Mouse (Mus musculus): ENCODE measurements around the gene Urgcp. TPM values are rescaled to one million over a fixed set of nuclear protein-coding genes. Genes with fewer than 3 reads are reported as not detected.

Urgcp gene
- polyA plus RNA-seq, 1 experiment from 2014 or later, result 34.4 TPM

GRCm38 (mm10) chr11:5799621-5800490, 37.7 kb upstream of the Urgcp start:
- Histone ChIP-seq H3K9me3 (replicated peaks; ENCODE audit: control insufficient read depth, low read length, poor library complexity, severe bottlenecking) (no peaks in the 10 kb centered on the region), H3K36me3 (ENCODE audit: control insufficient read depth, insufficient read depth, low read length) (peaks cover 40% of the 10 kb centered on the region)
- 86% methylated on average over 17 of the region's 17 CpGs for WGBS

GRCm38 (mm10) chr11:5797928-5798327, 35.8 kb upstream of the Urgcp start:
- 91% methylated on average over 5 of the region's 5 CpGs for WGBS
- Histone ChIP-seq H3K27me3 (ENCODE audit: control insufficient read depth, insufficient read depth, low read depth, low read length) (no peaks in the 10 kb centered on the region), H3K36me3 (ENCODE audit: control insufficient read depth, insufficient read depth, low read length) (peaks cover 48% of the 10 kb centered on the region), H3K4me3 (ENCODE audit: low read depth, low read length) (no peak overlapping the region), H3K27ac (ENCODE audit: low read length) (no peak overlapping the region), H3K4me2 (ENCODE audit: low read length) (no peak overlapping the region), H3K4me1 (ENCODE audit: control insufficient read depth, insufficient read depth, low read length) (no peaks in the 10 kb centered on the region), H3K9ac (ENCODE audit: low read depth, low read length) (no peak overlapping the region), H3K9me3 (replicated peaks; ENCODE audit: control insufficient read depth, low read length, poor library complexity, severe bottlenecking) (no peaks in the 10 kb centered on the region)
- ATAC-seq, result no peak

More at GRCm38 (mm10) chr11:5799621-5800490, 37.7 kb upstream of the Urgcp start:
- no peak overlapping the region for H3K9ac ChIP-seq (ENCODE audit: low read depth, low read length)
- H3K4me2 ChIP-seq (ENCODE audit: low read length), result no peak overlapping the region
- H3K4me1 ChIP-seq (ENCODE audit: control insufficient read depth, insufficient read depth, low read length), result no peaks in the 10 kb centered on the region
- H3K27me3 ChIP-seq (ENCODE audit: control insufficient read depth, insufficient read depth, low read depth, low read length), result no peaks in the 10 kb centered on the region
- H3K4me3 ChIP-seq (ENCODE audit: low read depth, low read length), result no peak overlapping the region
- ATAC-seq, result no peak
- H3K27ac ChIP-seq (ENCODE audit: low read length), result no peak overlapping the region

DNA sequence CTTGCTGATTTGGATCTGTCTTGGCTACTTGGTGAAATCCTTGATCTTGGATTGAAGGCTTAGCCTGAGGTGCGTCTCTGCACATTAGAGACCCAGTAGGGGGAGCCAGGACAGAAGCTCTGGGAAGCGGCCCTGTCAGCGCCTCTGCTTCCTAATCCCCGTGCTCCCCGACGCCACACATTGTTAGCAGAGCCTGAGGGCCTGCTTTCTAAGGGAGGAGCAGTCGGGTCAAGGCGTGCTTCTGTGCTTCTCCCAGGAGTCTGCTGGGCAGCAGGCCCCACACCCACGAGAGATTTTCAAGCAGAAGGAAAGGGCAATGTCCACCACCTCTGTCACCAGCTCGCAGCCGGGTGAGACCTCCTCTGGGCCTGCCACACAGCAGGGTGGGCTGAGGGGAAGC, 35.2 kb upstream of the Urgcp start:
- H3K36me3 ChIP-seq (ENCODE audit: control insufficient read depth, insufficient read depth, low read length), result peaks cover 54% of the 10 kb centered on the region
- no peak overlapping the region for H3K4me2 ChIP-seq (ENCODE audit: low read length)
- no peaks in the 10 kb centered on the region for H3K4me1 ChIP-seq (ENCODE audit: control insufficient read depth, insufficient read depth, low read length)
- H3K4me3 ChIP-seq (ENCODE audit: low read depth, low read length), result no peak overlapping the region
- no peaks in the 10 kb centered on the region for H3K27me3 ChIP-seq (ENCODE audit: control insufficient read depth, insufficient read depth, low read depth, low read length)
- H3K27ac ChIP-seq (ENCODE audit: low read length), result no peak overlapping the region
- no peak overlapping the region for H3K9ac ChIP-seq (ENCODE audit: low read depth, low read length)
- WGBS, result 66% methylated on average over 11 of the region's 11 CpGs
- no peak for ATAC-seq
- no peaks in the 10 kb centered on the region for H3K9me3 ChIP-seq (replicated peaks; ENCODE audit: control insufficient read depth, low read length, poor library complexity, severe bottlenecking)

DNA sequence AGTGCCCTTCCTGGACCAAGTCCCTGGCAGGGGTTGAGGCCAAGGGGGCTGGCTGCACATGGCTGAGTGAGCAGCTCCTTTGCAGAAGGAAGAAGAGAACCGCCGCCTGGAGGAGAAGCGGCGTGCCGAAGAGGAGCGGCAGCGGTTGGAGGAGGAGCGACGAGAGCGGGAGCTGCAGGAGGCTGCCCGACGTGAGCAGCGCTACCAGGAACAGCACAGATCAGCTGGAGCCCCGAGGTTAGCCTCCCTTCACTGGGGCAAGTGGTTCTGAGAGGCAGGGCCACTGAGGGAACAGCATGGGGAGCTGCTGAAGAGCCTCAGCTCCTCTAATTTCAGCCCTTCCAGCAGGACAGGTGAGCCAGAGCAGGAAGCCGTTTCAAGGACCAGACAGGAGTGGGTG, 34.8 kb upstream of the Urgcp start:
- Histone ChIP-seq H3K4me3 (ENCODE audit: low read depth, low read length) (no peak overlapping the region), H3K4me2 (ENCODE audit: low read length) (no peak overlapping the region), H3K36me3 (ENCODE audit: control insufficient read depth, insufficient read depth, low read length) (peaks cover 58% of the 10 kb centered on the region), H3K27me3 (ENCODE audit: control insufficient read depth, insufficient read depth, low read depth, low read length) (no peaks in the 10 kb centered on the region), H3K9ac (ENCODE audit: low read depth, low read length) (no peak overlapping the region), H3K27ac (ENCODE audit: low read length) (no peak overlapping the region), H3K4me1 (ENCODE audit: control insufficient read depth, insufficient read depth, low read length) (no peaks in the 10 kb centered on the region), H3K9me3 (replicated peaks; ENCODE audit: control insufficient read depth, low read length, poor library complexity, severe bottlenecking) (no peaks in the 10 kb centered on the region)
- 88% methylated on average over 15 of the region's 15 CpGs for WGBS
- no peak for ATAC-seq

DNA sequence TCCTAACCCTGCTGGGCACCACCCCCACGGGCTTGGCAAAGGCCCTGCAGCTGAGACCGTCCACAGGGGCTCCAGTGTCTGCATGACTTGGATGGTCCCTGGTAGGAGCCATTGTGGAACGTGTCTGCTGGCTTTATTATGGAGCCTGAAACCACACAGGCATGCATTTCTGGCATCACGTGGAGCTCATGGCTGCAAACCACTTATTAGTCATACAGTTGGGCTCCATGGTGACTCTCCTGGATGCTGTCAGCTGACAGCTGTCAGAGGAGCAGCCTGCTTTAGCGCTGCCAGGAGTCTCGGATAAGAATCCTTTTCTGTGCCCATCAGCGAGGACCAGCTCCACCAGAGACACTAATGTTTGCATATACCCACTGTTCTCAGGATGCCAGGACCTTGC, 33.5 kb upstream of the Urgcp start:
- H3K4me1 ChIP-seq (ENCODE audit: control insufficient read depth, insufficient read depth, low read length), result peaks cover 2% of the 10 kb centered on the region; the same call in 1 of the 2 replicates
- no peak overlapping the region for H3K4me3 ChIP-seq (ENCODE audit: low read depth, low read length)
- no peak overlapping the region for H3K27ac ChIP-seq (ENCODE audit: low read length)
- H3K36me3 ChIP-seq (ENCODE audit: control insufficient read depth, insufficient read depth, low read length), result peaks cover 55% of the 10 kb centered on the region
- H3K27me3 ChIP-seq (ENCODE audit: control insufficient read depth, insufficient read depth, low read depth, low read length), result no peaks in the 10 kb centered on the region
- no peak overlapping the region for H3K9ac ChIP-seq (ENCODE audit: low read depth, low read length)
- 87% methylated on average over 7 of the region's 7 CpGs for WGBS
- ATAC-seq, result no peak
- H3K4me2 ChIP-seq (ENCODE audit: low read length), result no peak overlapping the region
- no peaks in the 10 kb centered on the region for H3K9me3 ChIP-seq (replicated peaks; ENCODE audit: control insufficient read depth, low read length, poor library complexity, severe bottlenecking)

- Histone ChIP-seq H3K4me2 (ENCODE audit: low read length) (no peak overlapping the region), H3K27me3 (ENCODE audit: control insufficient read depth, insufficient read depth, low read depth, low read length) (no peaks in the 10 kb centered on the region), H3K36me3 (ENCODE audit: control insufficient read depth, insufficient read depth, low read length) (peaks cover 55% of the 10 kb centered on the region), H3K4me1 (ENCODE audit: control insufficient read depth, insufficient read depth, low read length) (peaks cover 5% of the 10 kb centered on the region; the same call in 1 of the 2 replicates), H3K9ac (ENCODE audit: low read depth, low read length) (no peak overlapping the region), H3K27ac (ENCODE audit: low read length) (no peak overlapping the region), H3K4me3 (ENCODE audit: low read depth, low read length) (no peak overlapping the region), H3K9me3 (replicated peaks; ENCODE audit: control insufficient read depth, low read length, poor library complexity, severe bottlenecking) (no peaks in the 10 kb centered on the region)
- no peak for ATAC-seq
- 90% methylated on average over 9 of the region's 9 CpGs for WGBS
Observed at GRCm38 (mm10) chr11:5795290-5795689, 33.1 kb upstream of the Urgcp start.

DNA sequence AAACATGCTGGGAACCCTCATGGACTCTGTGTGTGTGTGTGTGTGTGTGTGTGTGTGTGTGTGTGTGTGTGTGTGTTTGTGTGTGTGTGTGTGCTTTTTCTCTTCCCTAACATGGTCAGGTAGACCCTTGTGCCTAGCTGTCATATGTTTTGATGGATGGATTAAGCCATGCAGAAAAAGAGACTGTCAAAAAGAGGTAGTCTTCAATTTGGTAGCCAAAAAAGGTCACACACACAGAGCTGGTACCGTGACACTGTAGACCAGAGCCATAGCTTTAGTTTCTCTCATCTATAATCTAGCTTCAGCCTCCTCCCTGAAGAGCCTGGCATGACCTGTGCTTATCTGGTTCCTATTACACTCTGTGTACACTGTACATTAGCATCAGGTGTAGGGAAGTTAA, 28.3 kb upstream of the Urgcp start:
- peaks cover 23% of the 10 kb centered on the region for H3K36me3 ChIP-seq (ENCODE audit: control insufficient read depth, insufficient read depth, low read length)
- no peak overlapping the region for H3K27ac ChIP-seq (ENCODE audit: low read length)
- no peak for ATAC-seq
- H3K9ac ChIP-seq (ENCODE audit: low read depth, low read length), result no peak overlapping the region
- WGBS, result 91% methylated on average over 1 of the region's 1 CpGs
- H3K27me3 ChIP-seq (ENCODE audit: control insufficient read depth, insufficient read depth, low read depth, low read length), result no peaks in the 10 kb centered on the region
- no peak overlapping the region for H3K4me2 ChIP-seq (ENCODE audit: low read length)
- H3K9me3 ChIP-seq (replicated peaks; ENCODE audit: control insufficient read depth, low read length, poor library complexity, severe bottlenecking), result no peaks in the 10 kb centered on the region
- peaks cover 25% of the 10 kb centered on the region for H3K4me1 ChIP-seq (ENCODE audit: control insufficient read depth, insufficient read depth, low read length)
- H3K4me3 ChIP-seq (ENCODE audit: low read depth, low read length), result no peak overlapping the region

GRCm38 (mm10) chr11:5789754-5790333, 27.7 kb upstream of the Urgcp start:
- no peak overlapping the region; the same call in 1 of the 2 replicates for H3K9ac ChIP-seq (ENCODE audit: low read depth, low read length)
- WGBS, result 88% methylated on average over 3 of the region's 3 CpGs
- peaks cover 21% of the 10 kb centered on the region for H3K36me3 ChIP-seq (ENCODE audit: control insufficient read depth, insufficient read depth, low read length)
- peaks cover 25% of the 10 kb centered on the region for H3K4me1 ChIP-seq (ENCODE audit: control insufficient read depth, insufficient read depth, low read length)
- ATAC-seq, result no peak
- no peaks in the 10 kb centered on the region for H3K9me3 ChIP-seq (replicated peaks; ENCODE audit: control insufficient read depth, low read length, poor library complexity, severe bottlenecking)
- H3K4me3 ChIP-seq (ENCODE audit: low read depth, low read length), result no peak overlapping the region; the same call in 1 of the 2 replicates
- H3K27ac ChIP-seq (ENCODE audit: low read length), result no peak overlapping the region
- H3K4me2 ChIP-seq (ENCODE audit: low read length), result peak overlapping the region; percentile 64
- H3K27me3 ChIP-seq (ENCODE audit: control insufficient read depth, insufficient read depth, low read depth, low read length), result no peaks in the 10 kb centered on the region

DNA sequence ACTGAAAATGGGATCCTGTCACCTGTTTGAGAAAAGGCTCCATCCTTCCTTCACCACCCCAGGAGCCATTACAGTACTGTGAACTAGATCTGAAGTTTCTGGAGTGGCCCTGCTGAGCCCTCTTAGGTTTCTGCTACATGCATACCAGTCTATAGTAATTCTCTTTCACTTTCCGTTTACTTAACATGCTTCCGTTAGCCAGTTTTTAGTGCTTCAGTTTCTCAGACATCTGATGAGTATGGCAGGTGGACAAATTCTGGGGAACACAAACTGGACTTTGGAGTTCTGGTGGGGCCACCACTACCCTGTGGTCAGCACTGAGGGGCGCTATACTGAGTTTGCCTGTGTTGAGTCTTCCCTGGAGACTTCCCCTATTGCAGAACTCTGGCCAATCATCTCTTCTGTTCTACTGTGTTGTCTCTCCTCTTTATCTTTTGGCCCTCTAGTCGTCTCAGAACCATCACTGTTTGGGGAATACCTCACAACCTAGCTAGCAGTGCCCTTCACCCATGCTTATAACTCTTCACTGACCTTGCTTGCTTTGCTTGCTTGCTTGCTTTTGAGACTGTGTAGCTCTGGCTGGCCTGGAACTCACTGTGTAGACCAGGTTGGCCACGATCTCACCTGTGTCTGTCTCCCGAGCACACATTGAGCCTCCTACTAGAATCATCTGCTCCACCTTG, 27.0 kb upstream of the Urgcp start:
- no peaks in the 10 kb centered on the region for H3K27me3 ChIP-seq (ENCODE audit: control insufficient read depth, insufficient read depth, low read depth, low read length)
- ATAC-seq, result no peak
- 75% methylated on average over 6 of the region's 6 CpGs for WGBS
- no peaks in the 10 kb centered on the region for H3K9me3 ChIP-seq (replicated peaks; ENCODE audit: control insufficient read depth, low read length, poor library complexity, severe bottlenecking)
- peak overlapping the region; percentile 64 for H3K4me2 ChIP-seq (ENCODE audit: low read length)
- peaks cover 18% of the 10 kb centered on the region for H3K36me3 ChIP-seq (ENCODE audit: control insufficient read depth, insufficient read depth, low read length)
- peak overlapping the region; percentile 93 for H3K27ac ChIP-seq (ENCODE audit: low read length)
- H3K4me3 ChIP-seq (ENCODE audit: low read depth, low read length), result peak overlapping the region; percentile 89
- peak overlapping the region; percentile 95 for H3K9ac ChIP-seq (ENCODE audit: low read depth, low read length)
- H3K4me1 ChIP-seq (ENCODE audit: control insufficient read depth, insufficient read depth, low read length), result peaks cover 25% of the 10 kb centered on the region

Data from midbrain, embryonic 16.5 days (tissue).